Mouse (Mus musculus): ENCODE measurements around the gene Serpinb6a.

Serpinb6a gene

GRCm38 (mm10) chr13:33906821-33907220, 95.8 kb downstream of the Serpinb6a start:
- DNase-seq (ENCODE audit: low spot score in 2 of 2): no peak

GRCm38 (mm10) chr13:33905176-33905954, 97.2 kb downstream of the Serpinb6a start, which contains the start of gene Serpinb6c:
Gene Serpinb6c (minus strand): TSS chr13:33905708.
- no peak for DNase-seq (ENCODE audit: low spot score in 2 of 2)

- DNase-seq (ENCODE audit: low spot score in 2 of 2): no peak
Measured at GRCm38 (mm10) chr13:33903290-33903689, 99.3 kb downstream of the Serpinb6a start.

GRCm38 (mm10) chr13:33894207-33894606, 108.4 kb downstream of the Serpinb6a start:
- DNase-seq (ENCODE audit: low spot score in 2 of 2): no peak
